Mouse (Mus musculus) midbrain, embryonic 10.5 days (tissue): Measurements from ENCODE around the gene Syndig1. TPM values are rescaled to one million over a fixed set of nuclear protein-coding genes. Genes with fewer than 3 reads are reported as not detected.

Experiments
- DNase-seq: peaks from one replicate; pipeline ENCODE4 v3.0.0-alpha.2; 2017; ENCODE audit warnings: low spot score
- H3K27ac ChIP-seq: fragments of 300-500 bp; sonication (generic); replicated peaks from 2 replicates; pipeline ENCODE4 v1.5.1; 2016; ENCODE audit warnings: mild to moderate bottlenecking
- H3K27me3 ChIP-seq: fragments of 300-500 bp; sonication (generic); 2 replicates; pipeline ENCODE4 v1.6.1; 2016; ENCODE audit warnings: low read depth, mild to moderate bottlenecking; ENCODE audit not compliant: poor library complexity, severe bottlenecking
- H3K36me3 ChIP-seq: fragments of 300-500 bp; sonication (generic); 2 replicates; pipeline ENCODE4 v1.6.1; 2016; ENCODE audit warnings: mild to moderate bottlenecking, moderate library complexity
- H3K4me1 ChIP-seq: fragments of 300-500 bp; sonication (generic); 2 replicates; pipeline ENCODE4 v1.6.1; 2016
- H3K4me3 ChIP-seq: fragments of 300-500 bp; sonication (generic); 2 replicates; pipeline ENCODE4 v1.5.1; 2016; ENCODE audit warnings: mild to moderate bottlenecking, moderate library complexity
- H3K9me3 ChIP-seq: fragments of 300-500 bp; sonication (generic); replicated peaks from 2 replicates; pipeline ENCODE4 v1.6.1; 2016; ENCODE audit warnings: mild to moderate bottlenecking
- WGBS: fragments of 180-500 bp; shearing (Covaris S2); methylation state at CpG from one replicate; pipeline ENCODE4 v1.1.7; 2016; 5-methylcytosine and 5-hydroxymethylcytosine counted together
- polyA plus RNA-seq: library from polyadenylated mRNA; unstranded; fragments of >200 nt; fragmentation: Nextera tagmentation; extraction: Ambion mirVana; gene quantifications from 2 replicates; pipeline ENCODE4 v1.2.1, GENCODE M21; 2016

Syndig1 gene
- polyA plus RNA-seq, 1 experiment from 2014 or later: 3.0 TPM

GRCm38 (mm10) chr2:149899615-149900014 is 70.6 kb downstream of the Syndig1 start:
- no peaks in the 10 kb centered on the region for H3K9me3 ChIP-seq
- DNase-seq: no peak
- H3K27ac ChIP-seq: no peak overlapping the region
- 91% methylated on average over 9 of the region's 9 CpGs for WGBS
- no peaks in the 10 kb centered on the region for H3K4me1 ChIP-seq
- H3K27me3 ChIP-seq: no peaks in the 10 kb centered on the region
- no peaks in the 10 kb centered on the region for H3K36me3 ChIP-seq
- H3K4me3 ChIP-seq: no peak overlapping the region

GRCm38 (mm10) chr2:149900606-149901005 is 71.6 kb downstream of the Syndig1 start:
- Histone ChIP-seq H3K36me3 (no peaks in the 10 kb centered on the region), H3K27ac (no peak overlapping the region), H3K4me3 (no peak overlapping the region), H3K27me3 (no peaks in the 10 kb centered on the region), H3K4me1 (no peaks in the 10 kb centered on the region), H3K9me3 (no peaks in the 10 kb centered on the region)
- 92% methylated on average over 1 of the region's 1 CpGs for WGBS
- no peak for DNase-seq

- Histone ChIP-seq H3K27me3 (no peaks in the 10 kb centered on the region), H3K9me3 (no peaks in the 10 kb centered on the region), H3K27ac (no peak overlapping the region), H3K4me1 (no peaks in the 10 kb centered on the region), H3K36me3 (no peaks in the 10 kb centered on the region), H3K4me3 (no peak overlapping the region)
- no peak for DNase-seq
- 76% methylated on average over 1 of the region's 1 CpGs for WGBS
Measured at GRCm38 (mm10) chr2:149904405-149904804, 75.4 kb downstream of the Syndig1 start.

- Histone ChIP-seq H3K9me3 (no peaks in the 10 kb centered on the region), H3K27me3 (no peaks in the 10 kb centered on the region), H3K4me1 (no peaks in the 10 kb centered on the region), H3K36me3 (no peaks in the 10 kb centered on the region), H3K27ac (no peak overlapping the region), H3K4me3 (no peak overlapping the region)
- DNase-seq: no peak
- 76% methylated on average over 3 of the region's 3 CpGs for WGBS
Measured at GRCm38 (mm10) chr2:149906694-149907093, 77.7 kb downstream of the Syndig1 start.

GRCm38 (mm10) chr2:149917162-149917561 is 88.2 kb downstream of the Syndig1 start:
- no peak overlapping the region for H3K4me3 ChIP-seq
- whole genome bisulfite sequencing: 92% methylated on average over 3 of the region's 3 CpGs
- DNase-seq: no peak
- no peaks in the 10 kb centered on the region for H3K4me1 ChIP-seq
- H3K9me3 ChIP-seq: no peaks in the 10 kb centered on the region
- H3K36me3 ChIP-seq: no peaks in the 10 kb centered on the region
- H3K27me3 ChIP-seq: no peaks in the 10 kb centered on the region
- H3K27ac ChIP-seq: no peak overlapping the region

GRCm38 (mm10) chr2:149923561-149923960 is 94.5 kb downstream of the Syndig1 start:
- H3K36me3 ChIP-seq: no peaks in the 10 kb centered on the region
- no peaks in the 10 kb centered on the region for H3K27me3 ChIP-seq
- no peaks in the 10 kb centered on the region for H3K4me1 ChIP-seq
- no peak overlapping the region for H3K4me3 ChIP-seq
- H3K9me3 ChIP-seq: no peaks in the 10 kb centered on the region
- no peak for DNase-seq
- no peak overlapping the region for H3K27ac ChIP-seq
- 83% methylated on average over 2 of the region's 2 CpGs for WGBS

- 89% methylated on average over 2 of the region's 2 CpGs for WGBS
- no peaks in the 10 kb centered on the region for H3K36me3 ChIP-seq
- no peaks in the 10 kb centered on the region for H3K27me3 ChIP-seq
- no peaks in the 10 kb centered on the region for H3K9me3 ChIP-seq
- no peak overlapping the region for H3K27ac ChIP-seq
- H3K4me1 ChIP-seq: 0 out of 2 replicates have a peak, but pooled peaks cover 3% of the 10 kb centered on the region
- no peak overlapping the region for H3K4me3 ChIP-seq
- DNase-seq: no peak
Measured at GRCm38 (mm10) chr2:149925911-149926310, 96.9 kb downstream of the Syndig1 start.

- Histone ChIP-seq H3K36me3 (no peaks in the 10 kb centered on the region), H3K9me3 (no peaks in the 10 kb centered on the region), H3K4me1 (0 out of 2 replicates have a peak, but pooled peaks cover 6% of the 10 kb centered on the region), H3K27me3 (no peaks in the 10 kb centered on the region), H3K27ac (no peak overlapping the region), H3K4me3 (no peak overlapping the region)
- DNase-seq: no peak
Measured at GRCm38 (mm10) chr2:149927001-149927400, 98.0 kb downstream of the Syndig1 start.

GRCm38 (mm10) chr2:149927481-149927880 is 98.5 kb downstream of the Syndig1 start:
- H3K9me3 ChIP-seq: no peaks in the 10 kb centered on the region
- 0 out of 2 replicates have a peak, but pooled peaks cover 6% of the 10 kb centered on the region for H3K4me1 ChIP-seq
- DNase-seq: no peak
- no peak overlapping the region for H3K27ac ChIP-seq
- H3K36me3 ChIP-seq: no peaks in the 10 kb centered on the region
- 88% methylated on average over 3 of the region's 3 CpGs for WGBS
- no peaks in the 10 kb centered on the region for H3K27me3 ChIP-seq
- no peak overlapping the region for H3K4me3 ChIP-seq

- Histone ChIP-seq H3K4me3 (no peak overlapping the region), H3K27ac (no peak overlapping the region), H3K4me1 (peaks cover 25% of the 10 kb centered on the region), H3K9me3 (no peaks in the 10 kb centered on the region), H3K27me3 (no peaks in the 10 kb centered on the region), H3K36me3 (no peaks in the 10 kb centered on the region)
- DNase-seq: no peak
- 84% methylated on average over 5 of the region's 5 CpGs for WGBS
Measured at GRCm38 (mm10) chr2:149929986-149930385, 101.0 kb downstream of the Syndig1 start.

- WGBS: 76% methylated on average over 2 of the region's 2 CpGs
- no peaks in the 10 kb centered on the region for H3K36me3 ChIP-seq
- no peak overlapping the region for H3K27ac ChIP-seq
- no peak overlapping the region for H3K4me3 ChIP-seq
- no peaks in the 10 kb centered on the region for H3K27me3 ChIP-seq
- H3K9me3 ChIP-seq: no peaks in the 10 kb centered on the region
- DNase-seq: no peak
- peaks cover 27% of the 10 kb centered on the region for H3K4me1 ChIP-seq
Measured at GRCm38 (mm10) chr2:149931111-149931510, 102.1 kb downstream of the Syndig1 start.

- H3K27me3 ChIP-seq: no peaks in the 10 kb centered on the region
- H3K4me3 ChIP-seq: no peak overlapping the region
- no peak for DNase-seq
- no peak overlapping the region for H3K27ac ChIP-seq
- H3K36me3 ChIP-seq: no peaks in the 10 kb centered on the region
- H3K4me1 ChIP-seq: peaks cover 27% of the 10 kb centered on the region
- no peaks in the 10 kb centered on the region for H3K9me3 ChIP-seq
Measured at GRCm38 (mm10) chr2:149932095-149932494, 103.1 kb downstream of the Syndig1 start.

GRCm38 (mm10) chr2:149933247-149933898 is 104.4 kb downstream of the Syndig1 start:
- Histone ChIP-seq H3K4me1 (peaks cover 27% of the 10 kb centered on the region), H3K27ac (peak overlapping the region; percentile 19; the same call in 1 of the 2 replicates), H3K27me3 (no peaks in the 10 kb centered on the region), H3K36me3 (no peaks in the 10 kb centered on the region), H3K4me3 (no peak overlapping the region), H3K9me3 (no peaks in the 10 kb centered on the region)
- DNase-seq: peak; percentile 20
- 50% methylated on average over 2 of the region's 2 CpGs for WGBS

- peak; percentile 31 for DNase-seq
- Histone ChIP-seq H3K9me3 (no peaks in the 10 kb centered on the region), H3K4me1 (peaks cover 27% of the 10 kb centered on the region), H3K4me3 (no peak overlapping the region), H3K27ac (no peak overlapping the region), H3K36me3 (no peaks in the 10 kb centered on the region), H3K27me3 (no peaks in the 10 kb centered on the region)
- 31% methylated on average over 4 of the region's 4 CpGs for WGBS
Measured at GRCm38 (mm10) chr2:149934139-149934538, 105.1 kb downstream of the Syndig1 start.
